In the genomic region with DNA sequence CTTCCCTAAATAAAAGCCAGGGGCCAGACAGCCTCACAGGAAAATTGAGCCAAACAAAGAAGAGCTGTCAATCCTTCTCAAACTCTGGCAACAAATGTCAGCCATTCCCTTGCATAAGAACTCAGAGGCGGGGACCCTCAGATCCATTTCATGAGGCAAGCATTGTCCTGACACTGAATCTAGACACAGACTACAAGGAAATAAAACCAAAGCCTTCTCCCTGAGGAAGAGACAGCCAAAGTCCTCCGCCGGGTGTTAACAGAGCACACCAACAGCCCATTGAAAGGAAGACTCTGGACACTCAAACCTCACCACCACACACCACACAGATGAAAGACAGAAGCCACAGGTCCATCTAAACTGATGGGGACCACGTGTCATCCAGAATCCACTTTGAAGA, we compare ENCODE assay signal across 15 mouse cellular contexts. TPM values are rescaled to one million over a fixed set of nuclear protein-coding genes. Genes with fewer than 3 reads are reported as not detected.
"Had no signal": no experiment of that assay in that cellular context is flagged by ENCODE, and none has a peak within 500 bp of the region (broad histone marks: within the 10 kb centered on the region; RNA-seq: fewer than 3 reads in every experiment).

No protein-coding gene starts in this region.

- H3K4me2 ChIP-seq: lung, embryonic 14.5 days; midbrain, embryonic 12.5 days; neural tube, embryonic 12.5 days; stomach, embryonic 15.5 days had no signal

- H3K27me3 ChIP-seq: megakaryocyte, embryonic 14.5 days; midbrain, embryonic 12.5 days; neural tube, embryonic 12.5 days; stomach, embryonic 15.5 days had no signal

- H3K36me3 ChIP-seq: midbrain, embryonic 12.5 days; neural tube, embryonic 12.5 days; stomach, embryonic 15.5 days had no signal

- H3K9me3 ChIP-seq: midbrain, embryonic 12.5 days; neural tube, embryonic 12.5 days; stomach, embryonic 15.5 days had no signal

- H3K4me3 ChIP-seq: megakaryocyte, embryonic 14.5 days; midbrain, embryonic 12.5 days; neural tube, embryonic 12.5 days; stomach, embryonic 15.5 days had no signal

- H3K27ac ChIP-seq: liver, embryonic 14.5 days; macrophage; midbrain, embryonic 12.5 days; neural tube, embryonic 12.5 days; stomach, embryonic 15.5 days; stomach, postnatal 0 days had no signal

- DNase-seq: lung, adult 18-20 months; lung, embryonic 14.5 days; lung, postnatal 10 days; lung, postnatal 36 days; right cerebral cortex, postnatal 14 days; thymus, adult 2 months; thymus, postnatal 25 days; thymus, postnatal 4 days had no signal

- H3K9ac ChIP-seq: liver, embryonic 14.5 days; lung, embryonic 14.5 days; midbrain, embryonic 12.5 days; neural tube, embryonic 12.5 days; stomach, embryonic 15.5 days had no signal

- H3K4me1 ChIP-seq: megakaryocyte, embryonic 14.5 days; neural tube, embryonic 12.5 days; stomach, embryonic 15.5 days had no signal

RNA-seq across cellular contexts. Expression of a gene that starts 57.8 kb away (rescaled TPM):
- polyA plus RNA-seq: macrophage had no signal
